Mouse (Mus musculus) Muller cell, postnatal 12 days (primary cell): ENCODE data around the gene 1700030K09Rik.

Experiments
- DNase-seq: peaks from one replicate; pipeline ENCODE4 v3.0.0-alpha.2; 2015; ENCODE audit errors: inconsistent ontology term

The 1700030K09Rik gene

DNA sequence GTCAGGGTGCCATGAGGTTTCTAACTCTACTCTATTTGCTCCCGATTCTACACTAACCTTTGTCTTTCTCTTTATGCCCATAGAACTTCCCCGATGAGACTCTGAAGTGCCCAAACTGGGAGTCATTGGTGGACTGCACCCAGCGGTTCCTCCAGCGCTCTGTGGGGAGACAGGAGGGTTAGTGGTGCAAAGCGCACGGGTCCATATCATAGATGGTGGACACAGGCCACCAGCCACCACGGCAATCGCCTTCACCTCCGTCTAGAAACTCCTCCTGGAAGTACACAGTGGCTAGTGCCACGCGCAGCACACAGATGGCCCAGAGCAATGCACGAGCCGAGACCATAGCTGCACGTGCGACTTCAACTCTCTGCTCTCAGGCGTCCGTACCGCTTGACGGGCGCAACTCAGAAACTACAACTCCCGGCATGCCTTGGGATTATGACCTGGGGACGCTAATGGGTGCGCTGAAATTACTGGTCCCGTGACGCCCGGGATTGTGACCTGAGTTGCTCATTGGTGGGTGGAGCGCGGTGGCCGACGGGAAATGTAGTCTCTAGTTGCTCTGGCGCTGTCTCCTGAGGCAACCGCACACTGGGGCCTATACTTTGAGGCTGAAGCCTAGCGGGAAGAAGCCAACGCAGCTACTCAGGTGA is at the start of gene 1700030K09Rik, which contains the start of gene Calr3:
1700030K09Rik (plus strand) TSS at position 543 of the 656 bp plus-strand sequence.
Calr3 (minus strand) TSS at position 533 of the 656 bp plus-strand sequence.
- peak; percentile 98 for DNase-seq

- no peak for DNase-seq
These were observed 42.3 kb upstream of the 1700030K09Rik start for GRCm38 (mm10) chr8:72401381-72401780.

DNA sequence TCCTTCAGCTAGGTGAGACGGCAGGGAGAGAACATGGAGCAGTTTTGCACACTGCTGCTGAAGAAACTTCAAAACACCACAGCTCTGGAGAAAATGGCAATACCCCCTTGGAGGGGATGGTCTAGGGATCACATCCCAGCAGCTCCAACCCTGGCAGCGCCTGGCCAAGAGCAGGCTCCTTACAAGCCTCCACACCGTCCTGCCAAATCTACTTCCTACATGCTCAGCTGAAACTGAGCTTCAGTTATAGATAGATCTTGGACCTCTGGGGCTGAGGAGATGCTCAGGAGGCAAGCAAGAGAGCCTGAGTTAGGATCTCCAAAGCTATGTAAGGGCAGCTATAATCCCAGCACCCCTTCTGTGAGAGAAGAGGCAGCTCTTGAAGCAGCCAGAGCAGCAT is 40.7 kb upstream of the 1700030K09Rik start:
- no peak for DNase-seq

DNA sequence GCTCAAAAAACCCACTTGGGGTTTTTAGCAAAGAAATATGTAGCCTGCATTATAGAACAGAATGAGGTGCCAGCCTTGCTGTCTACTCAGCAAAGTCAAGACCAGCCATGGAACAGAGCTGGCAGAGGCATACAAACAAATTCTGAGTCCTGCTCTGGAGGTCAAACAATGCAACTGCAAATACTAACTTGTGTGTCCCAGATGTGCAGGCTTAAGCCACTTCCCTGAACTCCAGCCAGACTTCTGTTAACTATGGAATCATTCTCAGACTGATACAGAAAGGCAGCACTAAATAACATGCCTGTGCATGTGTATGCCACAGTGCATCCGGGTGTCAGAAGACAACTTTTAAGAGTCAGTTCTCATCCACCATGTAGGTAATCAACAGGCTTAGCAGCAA is 35.8 kb upstream of the 1700030K09Rik start:
- DNase-seq: no peak

DNA sequence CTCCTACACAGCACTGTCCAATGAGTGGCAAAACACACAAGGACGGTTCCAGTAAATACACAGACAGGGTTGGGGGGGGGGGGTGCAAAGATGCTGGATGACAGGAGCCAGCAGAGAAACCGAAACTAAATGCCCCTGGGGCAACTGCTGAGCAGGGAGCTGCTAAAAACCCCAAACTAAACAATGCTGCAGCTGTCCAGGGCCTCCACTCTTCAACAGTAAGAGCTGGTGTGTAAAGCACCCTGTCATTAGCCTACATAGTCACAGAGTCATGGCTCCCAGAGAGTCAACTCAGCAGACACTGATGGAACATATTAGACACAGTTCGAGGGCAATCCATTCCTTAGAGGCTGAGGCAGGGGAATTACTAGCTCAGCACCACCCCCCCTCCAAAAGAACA is 34.2 kb upstream of the 1700030K09Rik start:
- DNase-seq: peak; percentile 81

GRCm38 (mm10) chr8:72413839-72414238 is 29.8 kb upstream of the 1700030K09Rik start:
- no peak for DNase-seq

DNA sequence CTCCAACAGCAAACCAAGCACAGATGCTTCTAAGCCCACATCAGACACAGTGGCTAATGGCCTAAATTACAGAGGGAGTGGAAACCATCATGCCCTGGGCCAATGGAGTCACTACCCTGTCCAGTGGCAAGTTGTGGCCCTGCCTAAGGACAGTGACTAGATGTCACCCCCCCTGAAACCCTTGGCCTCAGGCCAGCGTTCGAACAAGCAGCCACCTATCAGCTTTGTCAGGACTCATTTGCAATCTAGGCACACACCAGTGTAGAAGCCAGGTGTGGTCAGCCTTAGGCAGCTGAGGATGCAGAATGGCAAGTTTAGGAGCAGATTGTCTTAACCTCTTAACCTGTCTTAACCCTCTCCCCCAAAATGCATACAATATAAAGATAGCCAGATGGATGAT is 28.4 kb upstream of the 1700030K09Rik start:
- no peak for DNase-seq

GRCm38 (mm10) chr8:72418073-72418472 is 25.6 kb upstream of the 1700030K09Rik start:
- DNase-seq: no peak

DNA sequence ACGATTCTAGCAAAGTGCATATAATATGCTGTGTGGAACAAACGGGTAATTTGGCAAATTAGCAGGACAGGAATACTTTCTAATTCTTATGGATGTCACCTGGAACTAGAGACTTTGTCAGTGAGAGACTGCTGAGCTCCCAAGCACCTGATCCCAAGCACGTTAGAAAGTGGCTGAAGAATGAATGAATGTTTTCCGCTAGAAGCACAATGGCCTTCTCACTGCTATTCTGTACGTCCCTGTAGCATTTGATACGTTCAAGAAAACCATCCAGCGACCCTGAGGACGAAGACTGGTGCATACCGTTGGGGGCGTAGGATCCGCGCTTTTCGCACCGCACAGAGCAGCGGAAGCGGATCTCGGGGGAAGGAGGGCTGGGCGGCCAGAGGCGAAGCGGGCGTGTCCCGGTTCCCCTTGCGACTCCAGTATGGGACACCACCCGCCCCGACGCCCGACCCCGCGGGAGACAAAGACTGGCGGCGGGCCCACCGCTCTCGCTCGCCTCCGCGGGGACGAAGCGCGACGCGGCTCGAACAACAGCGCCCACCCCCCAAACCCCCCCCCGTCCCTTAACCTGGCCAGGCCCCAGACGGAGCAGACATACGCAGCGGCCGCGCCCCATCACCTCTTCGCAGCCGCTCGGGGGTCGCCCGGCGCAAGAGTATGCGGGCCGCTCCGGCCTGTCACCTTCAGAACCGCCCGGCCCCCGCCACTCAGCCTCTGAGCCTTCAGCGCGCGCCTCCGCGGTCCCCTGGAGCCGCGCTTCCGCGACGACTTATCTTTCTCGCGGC is 22.9 kb upstream of the 1700030K09Rik start:
- DNase-seq: peak; percentile 54

GRCm38 (mm10) chr8:72421362-72422335 is 22.0 kb upstream of the 1700030K09Rik start, which contains the start of gene Eps15l1:
Gene Eps15l1, minus strand, starts transcription at chr8:72421460.
- peak; percentile 98 for DNase-seq

GRCm38 (mm10) chr8:72422926-72423325 is 20.8 kb upstream of the 1700030K09Rik start:
- no peak for DNase-seq

- DNase-seq: no peak
These were observed 14.0 kb upstream of the 1700030K09Rik start for GRCm38 (mm10) chr8:72429676-72430075.

GRCm38 (mm10) chr8:72434952-72435351 is 8.7 kb upstream of the 1700030K09Rik start:
- peak; percentile 42 for DNase-seq

DNA sequence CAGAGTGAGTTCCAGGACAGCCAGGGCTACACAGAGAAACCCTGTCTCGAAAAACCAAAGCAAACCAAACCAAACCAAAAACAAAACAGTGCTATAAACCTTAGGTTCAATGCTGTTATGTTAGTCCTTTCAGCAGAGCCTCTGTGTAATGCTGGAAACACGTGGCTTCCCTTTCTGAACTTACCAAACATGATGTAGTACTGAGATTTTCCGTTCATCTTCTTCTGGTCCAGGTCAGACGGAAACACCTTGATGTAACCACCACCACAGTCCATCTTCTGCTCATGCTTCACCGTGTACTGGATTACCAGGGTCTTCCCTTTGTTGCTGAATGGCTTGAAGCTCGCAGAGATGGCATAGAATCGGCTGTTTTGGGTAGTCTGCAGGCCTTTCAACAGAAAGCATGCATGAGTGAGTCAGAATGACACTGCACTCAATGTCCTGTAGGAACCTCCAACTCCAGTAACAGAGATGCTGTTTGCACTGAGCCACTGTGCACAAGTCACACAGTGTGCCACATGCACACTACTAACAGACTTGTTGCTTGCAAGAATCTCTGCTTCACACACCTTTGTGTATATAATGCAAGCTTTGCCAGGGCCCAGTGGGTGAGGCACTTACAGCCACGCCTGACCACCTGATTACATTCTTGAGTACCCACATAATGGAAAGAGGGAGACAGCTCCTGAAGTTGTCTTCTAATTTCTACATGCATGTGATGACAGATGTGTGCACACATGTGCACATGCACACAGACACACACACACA is 5.2 kb upstream of the 1700030K09Rik start:
- no peak for DNase-seq

GRCm38 (mm10) chr8:72443994-72444350 is 292 bp downstream of the 1700030K09Rik start:
- no peak for DNase-seq

GRCm38 (mm10) chr8:72445071-72445470 is 1.4 kb downstream of the 1700030K09Rik start:
- peak; percentile 6 for DNase-seq

DNA sequence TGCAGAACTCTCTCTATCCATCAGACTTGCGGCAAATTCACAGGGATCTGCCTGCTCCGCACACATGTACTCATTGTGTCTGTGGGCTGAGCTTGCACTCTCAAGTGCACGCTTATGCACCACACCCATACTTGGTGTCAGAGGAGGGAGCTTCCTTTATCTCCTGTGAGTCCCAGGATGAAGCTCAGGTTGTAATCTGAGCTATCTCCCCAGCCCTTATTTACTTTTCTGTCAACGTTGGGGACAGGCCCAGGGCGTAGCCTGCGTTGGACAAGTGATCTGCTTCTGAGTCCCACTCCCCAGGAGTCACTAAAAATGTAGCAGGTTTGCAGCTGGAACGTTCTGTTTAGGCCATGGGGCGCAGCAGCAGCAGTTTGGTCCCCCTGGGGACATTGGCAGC is 7.8 kb downstream of the 1700030K09Rik start:
- no peak for DNase-seq

DNA sequence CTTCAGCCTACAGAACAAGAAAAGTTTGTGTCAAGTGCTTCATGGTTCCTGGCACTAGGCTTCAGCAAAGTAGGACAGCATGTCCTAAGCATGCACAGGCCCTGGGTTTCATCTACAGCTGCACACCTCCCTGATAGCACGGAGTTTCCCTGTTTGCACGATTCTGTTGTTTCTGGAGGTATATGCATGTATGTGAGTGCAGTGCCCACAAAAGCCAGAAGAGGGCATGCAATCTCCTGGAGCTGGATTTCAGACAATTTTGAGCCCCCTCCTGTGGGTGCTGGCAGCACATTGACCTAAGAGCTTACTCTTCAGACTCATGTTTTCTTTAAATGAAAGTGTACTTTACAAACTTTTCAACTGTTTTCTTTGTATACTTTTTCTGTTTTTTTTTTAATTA is 10.2 kb downstream of the 1700030K09Rik start:
- no peak for DNase-seq

DNA sequence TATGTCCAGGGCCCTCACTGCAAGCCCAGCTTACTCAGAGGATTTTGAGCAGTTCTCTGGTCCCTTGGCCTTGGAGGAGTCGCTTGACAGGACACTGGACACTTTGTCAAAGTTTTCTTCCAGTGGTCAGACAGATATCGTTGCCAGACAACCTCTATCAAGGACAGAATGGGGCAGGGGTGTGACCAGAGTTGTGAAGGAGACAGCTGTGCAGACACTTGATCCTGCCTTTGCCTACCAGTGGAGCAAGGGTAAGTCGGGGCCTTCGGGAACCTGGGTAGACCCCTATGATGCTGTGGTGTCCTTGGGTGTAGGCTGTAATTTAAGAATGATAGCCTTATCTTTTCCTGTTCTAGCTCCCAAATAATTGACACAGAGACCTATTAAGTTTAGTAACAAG is 11.6 kb downstream of the 1700030K09Rik start:
- DNase-seq: no peak

GRCm38 (mm10) chr8:72457806-72458205 is 14.1 kb downstream of the 1700030K09Rik start:
- no peak for DNase-seq

- no peak for DNase-seq
These were observed 14.8 kb downstream of the 1700030K09Rik start for GRCm38 (mm10) chr8:72458457-72458856.
